Mouse (Mus musculus) layer of hippocampus, adult 11-12 months (tissue): ENCODE measurements at regions not wholly inside any gene's neighbourhood (a gene's known extent, or its start where the extent isn't known, plus 50 kb on each side); places are given as distances from the start of the nearest gene placed in this dataset.

Source experiments
- DNase-seq: peaks from one replicate; pipeline ENCODE4 v3.0.0; 2022; ENCODE audit warnings: low spot score

DNA sequence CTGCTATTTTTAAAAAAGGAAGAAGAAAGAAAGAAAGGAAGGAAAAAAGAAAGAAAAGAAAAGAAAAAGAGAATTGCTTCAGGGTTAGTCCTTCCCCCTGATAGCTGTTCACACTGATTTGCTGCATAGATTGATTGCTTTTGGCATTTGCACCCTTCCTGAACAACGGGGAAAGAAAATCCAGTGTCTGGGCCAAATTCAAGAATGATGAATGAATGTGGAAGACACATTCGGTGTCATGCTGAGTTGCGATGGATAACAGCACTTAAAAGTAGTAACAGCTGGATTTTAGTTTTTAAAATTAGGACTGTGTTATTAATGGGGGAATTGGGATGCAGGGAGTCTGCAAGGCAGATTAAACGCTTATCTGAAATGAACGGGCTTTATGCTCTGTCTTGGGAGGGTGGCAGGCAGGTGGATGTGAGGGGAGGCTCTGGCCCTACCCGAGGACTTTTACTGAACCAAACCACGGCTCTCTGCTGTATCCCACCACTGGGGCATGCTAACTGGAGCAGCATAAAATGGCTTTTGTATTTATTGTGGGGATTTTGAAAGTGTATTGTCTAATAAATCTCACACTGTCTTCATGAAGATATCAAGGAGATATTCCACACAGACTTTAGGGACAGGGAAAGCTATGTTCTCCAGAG lies 114.4 kb downstream of the Lca5 start:
- DNase-seq = no peak

- peak; percentile 88 for DNase-seq
Measured at GRCm38 (mm10) chr9:83325910-83326309, 115.0 kb downstream of the Lca5 start.

- DNase-seq = no peak
Measured at GRCm38 (mm10) chr9:83324336-83324735, 116.6 kb downstream of the Lca5 start.

GRCm38 (mm10) chr9:83322991-83323583 lies 117.8 kb downstream of the Lca5 start:
- no peak for DNase-seq

- no peak for DNase-seq
Measured at GRCm38 (mm10) chr9:83321793-83322192, 119.1 kb downstream of the Lca5 start.

GRCm38 (mm10) chr9:83320834-83321233 lies 120.1 kb downstream of the Lca5 start:
- DNase-seq = no peak

GRCm38 (mm10) chr9:83316818-83317162 lies 124.1 kb downstream of the Lca5 start:
- DNase-seq = no peak

DNA sequence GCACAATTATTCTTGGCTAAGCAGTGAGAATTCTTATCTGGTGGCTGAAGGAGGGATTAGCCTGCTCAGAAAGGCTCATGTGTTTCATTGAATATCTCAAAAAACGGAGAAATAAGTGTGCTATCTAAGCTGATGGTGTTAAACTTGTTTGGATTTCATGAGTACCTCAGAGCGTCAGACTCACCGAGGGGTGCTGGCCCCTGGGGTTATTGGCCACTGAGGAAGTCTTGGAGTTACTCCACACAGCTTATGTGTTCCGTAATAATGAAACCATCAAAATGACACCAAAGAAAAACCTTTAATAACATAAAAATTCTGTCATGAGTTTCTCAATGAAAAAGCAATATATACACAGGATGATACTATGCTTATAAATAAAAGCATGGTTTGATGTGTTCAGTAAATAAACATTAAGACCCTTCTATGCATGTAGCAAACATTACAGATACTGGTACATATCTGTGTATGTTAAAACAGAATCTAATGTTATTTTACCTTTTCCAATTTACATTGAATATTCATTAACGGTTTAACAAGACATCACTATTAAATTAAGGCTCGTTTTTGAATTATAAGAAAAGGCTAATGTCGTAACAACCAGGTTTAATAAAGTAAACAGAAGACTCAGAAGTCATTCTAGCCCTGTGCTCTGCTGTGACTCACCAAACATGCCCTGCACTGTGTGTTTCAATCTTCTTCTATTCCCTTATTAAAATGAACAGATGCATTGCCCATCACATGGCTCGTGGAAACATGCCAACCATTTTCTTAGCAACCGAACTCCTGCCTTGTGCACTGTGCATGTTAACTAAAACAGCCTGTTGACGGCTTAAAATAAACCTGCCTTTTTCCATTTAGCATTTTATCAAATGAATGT lies 124.7 kb downstream of the Lca5 start:
- peak; percentile 89 for DNase-seq

DNA sequence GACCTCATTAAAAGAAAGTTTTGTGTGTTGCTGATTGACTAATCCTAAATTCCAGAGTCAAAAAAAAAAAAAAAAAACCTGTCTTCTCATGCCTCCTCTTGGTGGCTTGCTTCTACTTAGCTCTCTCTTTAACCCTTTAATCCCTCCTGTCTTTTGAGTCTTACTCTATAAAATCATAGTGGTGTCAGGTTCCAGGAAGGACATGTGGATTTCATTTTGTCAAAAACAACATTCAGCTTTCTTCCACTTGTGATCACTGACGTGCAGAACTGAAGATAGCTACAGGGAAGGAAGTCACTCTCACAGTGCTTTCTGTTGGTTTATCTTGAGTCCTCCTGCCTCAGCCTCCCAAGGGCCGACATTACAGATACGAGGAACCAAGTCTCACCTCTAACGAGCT lies 132.2 kb downstream of the Lca5 start:
- DNase-seq = no peak

GRCm38 (mm10) chr9:83308092-83308491 lies 132.8 kb downstream of the Lca5 start:
- no peak for DNase-seq

DNA sequence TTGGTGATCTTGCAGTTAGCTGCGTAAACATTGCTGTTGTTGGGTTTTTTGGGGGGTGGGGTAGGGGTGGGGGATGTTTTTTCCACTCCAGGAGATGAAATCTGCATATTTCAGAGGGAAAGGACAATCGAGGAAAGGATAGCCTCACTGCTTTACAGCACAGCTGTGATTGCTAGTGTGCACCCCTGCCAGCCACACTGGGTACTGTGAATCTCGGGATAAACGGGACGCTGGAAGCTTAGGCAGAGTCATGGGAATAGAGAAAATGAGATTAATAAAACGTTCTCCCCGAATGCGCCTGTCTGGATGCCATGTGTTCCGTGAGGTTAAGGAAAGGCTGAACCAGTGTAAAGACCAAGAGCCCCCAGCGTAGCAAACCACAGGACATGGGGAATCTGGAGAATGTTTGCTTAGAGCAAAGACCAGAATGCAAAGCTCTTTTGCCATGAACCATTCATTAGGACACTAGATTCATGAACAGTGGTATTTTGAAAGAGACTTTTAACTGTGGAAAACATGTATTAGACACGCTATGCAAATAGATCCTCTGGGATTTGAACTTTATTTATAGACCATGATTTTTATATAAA lies 133.5 kb downstream of the Lca5 start:
- no peak for DNase-seq

DNA sequence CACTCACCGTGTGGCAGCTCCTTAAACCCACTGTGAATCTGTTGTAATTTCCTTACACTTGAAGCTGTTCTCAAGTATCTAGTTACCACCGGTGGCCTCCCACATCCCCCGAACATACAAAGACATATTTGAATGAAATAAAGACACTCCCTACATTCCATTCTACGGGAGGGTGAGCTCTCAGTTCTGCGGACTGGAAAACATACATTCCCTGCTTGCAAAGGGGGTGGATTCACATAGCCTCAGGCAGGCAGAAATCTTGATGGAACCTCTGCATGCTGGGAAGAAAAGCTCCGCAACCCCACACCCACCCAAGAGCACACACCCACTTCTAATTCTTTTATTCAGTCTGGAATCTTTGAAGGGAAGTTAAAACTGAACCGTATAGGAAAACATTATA lies 136.0 kb downstream of the Lca5 start:
- DNase-seq = no peak

GRCm38 (mm10) chr9:83300500-83300899 lies 140.4 kb downstream of the Lca5 start:
- no peak for DNase-seq

- no peak for DNase-seq
Measured at GRCm38 (mm10) chr9:83300044-83300443, 140.9 kb downstream of the Lca5 start.

- no peak for DNase-seq
Measured at GRCm38 (mm10) chr9:83299623-83300022, 141.3 kb downstream of the Lca5 start.

DNA sequence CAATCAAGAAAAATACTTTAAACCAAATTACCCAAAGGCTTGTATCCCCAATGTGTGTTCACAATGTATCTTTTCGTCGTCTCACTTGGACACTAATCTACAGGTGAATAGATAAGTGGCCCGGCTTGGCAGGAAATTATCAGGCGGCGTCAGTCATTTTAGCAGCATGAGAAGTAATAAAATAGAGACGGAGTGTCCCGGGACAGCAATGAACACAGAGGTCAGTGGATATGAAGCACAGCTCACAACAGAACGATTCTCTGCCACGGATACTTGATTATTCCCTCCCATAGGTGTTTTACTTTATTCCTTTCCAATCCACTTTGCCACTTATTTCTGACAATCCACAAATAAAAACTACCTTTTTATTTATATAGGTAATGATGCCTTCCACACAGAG lies 145.5 kb downstream of the Lca5 start:
- no peak for DNase-seq

- DNase-seq = no peak
Measured at GRCm38 (mm10) chr9:83294441-83294840, 146.5 kb downstream of the Lca5 start.

- DNase-seq = no peak
Measured at GRCm38 (mm10) chr9:83284097-83284496, 137.6 kb upstream of the Hmgn3 start.

- no peak for DNase-seq
Measured at GRCm38 (mm10) chr9:83283662-83284061, 137.2 kb upstream of the Hmgn3 start.

GRCm38 (mm10) chr9:83283249-83283648 lies 136.8 kb upstream of the Hmgn3 start:
- no peak for DNase-seq

DNA sequence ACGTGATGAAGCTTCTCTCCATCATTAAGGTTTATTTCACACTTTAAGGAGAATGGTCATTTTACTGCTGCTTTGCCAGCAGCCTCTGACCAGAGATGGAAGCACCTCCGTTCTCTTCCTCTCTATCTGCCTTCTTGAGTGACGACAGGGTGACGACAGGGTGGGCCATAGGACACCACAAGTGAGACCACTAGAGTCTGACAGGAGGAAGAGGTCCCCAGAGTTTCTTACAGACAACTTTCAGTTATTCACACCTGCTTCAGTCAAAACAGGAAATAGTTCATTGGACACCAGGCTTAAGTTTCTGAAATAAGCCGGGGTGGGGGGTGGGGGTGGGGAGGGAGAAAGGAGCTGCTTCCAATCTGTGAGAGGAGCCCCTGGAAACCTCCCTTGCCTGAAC lies 131.3 kb upstream of the Hmgn3 start:
- DNase-seq = no peak

DNA sequence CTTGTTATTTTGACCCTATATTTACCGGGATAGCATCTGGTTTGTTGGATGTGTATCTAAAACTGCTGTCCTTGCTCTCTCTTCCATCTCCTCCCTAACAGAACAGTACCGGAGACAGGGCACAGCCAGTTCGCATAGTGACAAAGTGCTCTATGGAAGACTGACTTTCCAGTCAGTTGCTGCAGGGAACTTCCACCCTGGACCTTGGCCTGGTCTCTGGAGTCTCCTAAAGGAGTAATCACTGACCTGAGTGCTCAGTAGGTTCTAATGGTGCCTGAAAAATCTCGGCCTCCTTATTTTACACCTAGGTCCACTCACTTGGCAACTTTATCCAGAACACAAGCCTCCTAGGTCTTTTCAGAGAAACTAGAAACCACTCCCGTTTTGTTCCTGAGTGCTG lies 130.9 kb upstream of the Hmgn3 start:
- DNase-seq = no peak

DNA sequence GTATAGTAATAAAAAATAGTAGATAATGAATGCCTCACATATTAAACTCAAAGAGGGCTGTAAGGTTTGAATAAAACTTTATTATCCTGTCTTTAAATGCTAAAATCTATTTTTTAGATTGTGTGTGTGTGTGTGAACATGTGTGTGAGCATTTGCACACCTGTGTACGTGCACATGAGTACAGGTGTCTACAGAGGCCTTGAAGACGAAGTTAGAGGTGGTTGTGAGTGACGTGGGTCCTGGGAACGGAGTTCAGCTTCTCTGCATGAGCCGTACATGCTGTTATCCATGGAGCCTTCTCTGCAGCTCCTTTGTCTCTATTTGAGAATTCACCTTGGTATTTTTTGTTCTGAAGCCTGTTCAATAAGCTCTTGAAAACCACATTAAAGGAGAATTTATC lies 129.8 kb upstream of the Hmgn3 start:
- DNase-seq = no peak
